Mouse (Mus musculus) intestine, postnatal 0 days (tissue): ENCODE results near the gene Aarsd1. TPM values are rescaled to one million over a fixed set of nuclear protein-coding genes. Genes with fewer than 3 reads are reported as not detected.
"Not testable (repeated sequence)": the region's sequence is repeated elsewhere in the genome, so short reads cannot be mapped to it uniquely, and the experiment has no call there.

Experiments
- ATAC-seq: fragments of 200-750 bp; cut with Nextera tagmentation; 2 replicates; pipeline ENCODE4 v1.8.0; 2017; ENCODE audit warnings: mild to moderate bottlenecking, moderate TSS enrichment, moderate library complexity
- H3K27ac ChIP-seq: fragments of 300-500 bp; sonication (generic); 2 replicates; pipeline ENCODE4 v1.5.1; 2014; ENCODE audit warnings: mild to moderate bottlenecking, low read depth, low read length, moderate library complexity
- H3K27me3 ChIP-seq: fragments of 300-500 bp; sonication (generic); replicated peaks from 2 replicates; pipeline ENCODE4 v1.6.1; 2014; ENCODE audit warnings: low read length, mixed read lengths; ENCODE audit not compliant: control insufficient read depth, insufficient read depth
- H3K36me3 ChIP-seq: fragments of 300-500 bp; sonication (generic); 2 replicates; pipeline ENCODE4 v1.6.1; 2014; ENCODE audit warnings: mild to moderate bottlenecking, moderate library complexity; ENCODE audit not compliant: control insufficient read depth, insufficient read depth
- H3K4me1 ChIP-seq: fragments of 300-500 bp; sonication (generic); replicated peaks from 2 replicates; pipeline ENCODE4 v1.6.1; 2014; ENCODE audit warnings: antibody characterized with exemption, low read length, mixed read lengths; ENCODE audit not compliant: control insufficient read depth, insufficient read depth
- H3K4me2 ChIP-seq: fragments of 300-500 bp; sonication (generic); replicated peaks from 2 replicates; pipeline ENCODE4 v1.6.1; 2014; ENCODE audit warnings: low read depth, mild to moderate bottlenecking, moderate library complexity
- H3K4me3 ChIP-seq: fragments of 300-500 bp; sonication (generic); 2 replicates; pipeline ENCODE4 v1.5.1; 2014; ENCODE audit warnings: low read depth, low read length
- H3K9ac ChIP-seq: fragments of 300-500 bp; sonication (generic); 2 replicates; pipeline ENCODE4 v1.6.1; 2014; ENCODE audit warnings: mild to moderate bottlenecking, low read depth, low read length
- H3K9me3 ChIP-seq: fragments of 300-500 bp; sonication (generic); 2 replicates; pipeline ENCODE4 v1.6.1; 2016; ENCODE audit warnings: mixed run types; ENCODE audit not compliant: control insufficient read depth
- CTCF ChIP-seq: sonication (generic); IDR thresholded peaks from 2 replicates; pipeline ENCODE4 v1.5.1; 2016; ENCODE audit warnings: low read depth, mild to moderate bottlenecking, control low read depth, antibody characterized with exemption, moderate library complexity
- WGBS: fragments of 180-500 bp; shearing (Covaris S2); extraction: QIAGEN DNeasy Blood & Tissue Kit; methylation state at CpG from one replicate; pipeline ENCODE4 v1.1.7; 2014; 5-methylcytosine and 5-hydroxymethylcytosine counted together
- polyA plus RNA-seq: library from polyadenylated mRNA; unstranded; fragments of >200 nt; fragmentation: Nextera tagmentation; extraction: Ambion mirVana; gene quantifications from 2 replicates; pipeline ENCODE4 v1.2.1, GENCODE M21; 2015

Gene Aarsd1
- polyA plus RNA-seq, 1 experiment from 2014 or later = 27.0 TPM

- Histone ChIP-seq H3K4me2 (peak overlapping the region; percentile 66), H3K27ac (peak overlapping the region; percentile 92), H3K27me3 (no peaks in the 10 kb centered on the region), H3K4me3 (peak overlapping the region; percentile 58), H3K9ac (peak overlapping the region; percentile 69), H3K9me3 (no peaks in the 10 kb centered on the region), H3K36me3 (peaks cover 24% of the 10 kb centered on the region), H3K4me1 (0 out of 2 replicates have a peak, but pooled peaks cover 5% of the 10 kb centered on the region)
- WGBS = 61% methylated on average over 4 of the region's 4 CpGs
- ATAC-seq = peak; percentile 9; the same call in 1 of the 2 replicates
- no peak for TF ChIP-seq CTCF
Observed at GRCm38 (mm10) chr11:101448899-101449298, 31.5 kb upstream of the Aarsd1 start.

DNA sequence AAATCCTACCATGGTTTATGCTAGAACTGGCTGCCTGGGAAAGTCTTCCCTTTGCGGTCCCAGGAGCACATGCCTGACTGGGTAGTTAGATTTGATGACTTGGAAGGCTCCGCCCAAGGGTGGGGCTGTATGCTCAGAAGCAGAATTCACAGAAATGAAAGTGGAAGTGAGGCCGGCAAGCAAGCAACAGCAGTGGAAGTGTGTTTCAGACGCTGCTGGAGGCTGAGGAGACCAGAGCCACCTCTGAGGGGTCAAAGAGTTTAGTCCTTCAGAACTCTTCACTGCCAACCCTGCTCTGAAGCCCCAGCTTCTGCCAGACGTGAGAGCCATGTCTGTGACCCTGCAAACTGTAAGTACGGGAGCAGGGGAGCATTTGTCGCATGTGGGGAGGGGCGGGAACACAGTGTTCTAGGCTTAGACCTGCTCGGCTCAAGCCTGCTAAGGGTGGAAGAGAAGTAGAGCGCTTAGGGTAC is 30.9 kb upstream of the Aarsd1 start, which contains the start of gene Ifi35:
TSS of gene Ifi35 (plus strand) at position 134 of the 473 bp plus-strand sequence.
- 10% methylated on average over 10 of the region's 10 CpGs for WGBS
- Histone ChIP-seq H3K4me2 (peak within 1 kb of the TSS; percentile 66), H3K9ac (peak within 1 kb of the TSS; percentile 69), H3K27ac (peak within 1 kb of the TSS; percentile 92), H3K36me3 (peaks cover 25% of the 10 kb centered on the region), H3K4me1 (peaks cover 8% of the 10 kb centered on the region; the same call in 1 of the 2 replicates), H3K4me3 (peak within 1 kb of the TSS; percentile 58), H3K9me3 (no peaks in the 10 kb centered on the region), H3K27me3 (no peaks in the 10 kb centered on the region)
- ATAC-seq = peak; percentile 71
- 0 out of 2 replicates have a peak, but pooled peaks have one; percentile 10 for TF ChIP-seq CTCF

DNA sequence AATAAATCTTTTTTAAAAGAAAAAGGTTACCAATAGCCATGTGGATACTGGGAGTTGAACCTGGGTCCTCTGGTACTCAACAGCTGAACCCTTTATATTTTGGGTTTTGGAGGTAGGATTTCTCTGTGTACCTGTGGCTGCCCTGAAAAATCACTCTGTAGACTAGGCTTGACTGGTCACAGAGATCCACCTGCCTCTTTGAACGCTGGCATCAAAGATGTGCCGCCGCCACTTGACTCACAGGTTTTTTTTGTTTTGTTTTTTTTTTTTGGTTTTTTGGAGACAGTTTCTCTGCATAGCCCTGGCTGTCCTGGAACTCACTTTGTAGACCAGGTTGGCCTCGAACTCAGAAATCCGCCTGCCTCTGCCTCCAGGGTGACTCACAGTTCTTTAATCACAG is 30.4 kb upstream of the Aarsd1 start:
- Histone ChIP-seq H3K4me3 (peak overlapping the region; percentile 58; the same call in 1 of the 2 replicates), H3K9me3 (no peaks in the 10 kb centered on the region), H3K4me2 (no peak overlapping the region), H3K27ac (peak overlapping the region; percentile 92; the same call in 1 of the 2 replicates), H3K9ac (no peak overlapping the region), H3K36me3 (peaks cover 25% of the 10 kb centered on the region), H3K4me1 (peaks cover 11% of the 10 kb centered on the region; the same call in 1 of the 2 replicates), H3K27me3 (no peaks in the 10 kb centered on the region)
- no peak for TF ChIP-seq CTCF
- WGBS = 83% methylated on average over 5 of the region's 5 CpGs
- ATAC-seq = no peak

DNA sequence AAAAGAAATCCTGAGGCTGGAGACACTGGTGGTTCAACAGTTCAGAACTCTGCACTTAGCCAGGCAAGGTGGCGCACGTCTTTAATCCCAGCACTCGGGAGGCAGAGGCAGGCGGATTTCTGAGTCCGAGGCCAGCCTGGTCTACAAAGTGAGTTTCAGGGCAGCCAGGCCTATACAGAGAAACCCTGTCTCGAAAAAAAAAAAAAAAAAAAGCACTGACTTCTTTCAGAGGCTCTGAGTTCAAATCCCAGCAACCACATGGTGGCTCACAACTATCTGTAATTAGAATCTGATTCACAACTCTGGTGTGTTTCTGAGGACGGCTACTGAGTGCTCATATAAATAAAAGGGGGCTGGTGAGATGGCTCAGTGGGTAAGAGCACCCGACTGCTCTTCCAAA is 29.4 kb upstream of the Aarsd1 start:
- not testable (repeated sequence) for H3K27ac ChIP-seq, H3K27me3 ChIP-seq, H3K4me2 ChIP-seq, H3K9ac ChIP-seq, H3K4me3 ChIP-seq, H3K9me3 ChIP-seq, ATAC-seq
- peaks cover 11% of the 10 kb centered on the region; the same call in 1 of the 2 replicates for H3K4me1 ChIP-seq
- 86% methylated on average over 8 of the region's 8 CpGs for WGBS
- H3K36me3 ChIP-seq = peaks cover 25% of the 10 kb centered on the region

- Histone ChIP-seq H3K4me1 (peaks cover 11% of the 10 kb centered on the region; the same call in 1 of the 2 replicates), H3K4me3 (no peak overlapping the region), H3K27ac (no peak overlapping the region), H3K27me3 (no peaks in the 10 kb centered on the region), H3K4me2 (no peak overlapping the region), H3K9me3 (no peaks in the 10 kb centered on the region), H3K9ac (no peak overlapping the region), H3K36me3 (peaks cover 25% of the 10 kb centered on the region)
- no peak for ATAC-seq
- TF ChIP-seq CTCF = no peak
- WGBS = 87% methylated on average over 1 of the region's 1 CpGs
Observed at GRCm38 (mm10) chr11:101446319-101446718, 28.9 kb upstream of the Aarsd1 start.

DNA sequence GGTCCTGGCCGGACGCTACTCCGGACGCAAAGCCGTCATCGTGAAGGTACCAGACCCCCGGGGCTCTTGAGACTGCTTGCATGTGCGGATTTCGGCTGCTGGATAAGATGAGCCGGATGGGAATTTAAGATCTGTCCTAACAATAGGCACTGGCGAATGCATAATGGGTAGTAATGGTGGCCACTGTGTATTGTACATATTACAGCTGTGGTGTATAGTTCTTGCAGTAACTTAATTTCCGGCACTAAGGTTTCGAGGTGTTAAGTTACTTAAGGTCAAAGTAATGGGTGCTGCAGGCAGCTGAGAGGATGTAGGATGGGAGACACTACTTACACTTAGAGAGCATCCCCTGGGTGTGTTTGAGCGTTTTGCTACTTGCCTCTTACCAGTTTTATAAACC is 25.3 kb upstream of the Aarsd1 start:
- H3K4me3 ChIP-seq = peak overlapping the region; percentile 80
- peak overlapping the region; percentile 76 for H3K27ac ChIP-seq
- H3K36me3 ChIP-seq = peaks cover 25% of the 10 kb centered on the region
- peak overlapping the region; percentile 77 for H3K4me2 ChIP-seq
- H3K27me3 ChIP-seq = no peaks in the 10 kb centered on the region
- TF ChIP-seq CTCF = no peak
- ATAC-seq = no peak
- H3K4me1 ChIP-seq = peaks cover 5% of the 10 kb centered on the region; the same call in 1 of the 2 replicates
- WGBS = 0% methylated on average over 14 of the region's 14 CpGs
- peak overlapping the region; percentile 89 for H3K9ac ChIP-seq
- no peaks in the 10 kb centered on the region for H3K9me3 ChIP-seq
